ENCODE assay signal across 20 mouse cellular contexts in the genomic region with DNA sequence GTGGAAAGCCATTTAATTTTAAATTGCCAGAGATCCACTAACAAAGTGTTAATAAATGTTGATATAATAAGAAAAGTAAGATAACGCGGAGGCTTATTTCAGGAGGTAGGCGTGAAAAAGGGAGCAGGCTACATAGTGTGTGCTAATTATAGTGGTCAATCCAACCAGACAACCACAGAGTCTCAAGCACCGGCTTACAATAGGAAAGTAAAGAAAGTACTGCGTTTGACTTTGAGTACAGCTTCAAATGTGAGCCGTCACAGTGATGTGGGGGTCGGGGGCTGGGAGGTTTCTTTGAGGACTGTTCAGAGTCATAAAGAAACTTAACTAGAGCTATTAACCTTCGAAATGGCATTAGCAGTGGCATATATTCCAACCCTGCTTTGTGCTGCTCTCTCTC.
DNase-seq lines count a peak whose midpoint lies in the region; ATAC-seq and TF ChIP-seq lines count a peak whose summit lies in the region.
"Had no signal": no experiment of that assay in that cellular context is flagged by ENCODE, and none has a peak within 500 bp of the region (broad histone marks: within the 10 kb centered on the region; RNA-seq: fewer than 3 reads in every experiment).

No protein-coding gene starts in this region.

- no peak overlapping the region for H3K27ac ChIP-seq in heart, embryonic 15.5 days
- no peak overlapping the region for H3K27ac ChIP-seq in midbrain, embryonic 13.5 days
- H3K27ac ChIP-seq in midbrain, postnatal 0 days (ENCODE audit: low read depth, low read length) = no peak overlapping the region
- H3K27ac ChIP-seq: embryonic facial prominence, embryonic 13.5 days; hindbrain, embryonic 15.5 days; intestine, embryonic 15.5 days; liver, embryonic 12.5 days had no signal

- no peak for ATAC-seq in heart, embryonic 15.5 days (replicated peaks; ENCODE audit: insufficient number of reproducible peaks, insufficient read depth, low FRiP score, low read depth)
- peak; percentile 65; the same call in 1 of the 2 replicates for ATAC-seq in midbrain, embryonic 13.5 days
- ATAC-seq in midbrain, postnatal 0 days (ENCODE audit: low FRiP score) = no peak
- ATAC-seq: intestine, embryonic 15.5 days; liver, embryonic 12.5 days had no signal

- no peaks in the 10 kb centered on the region for H3K36me3 ChIP-seq in heart, embryonic 15.5 days
- H3K36me3 ChIP-seq in midbrain, embryonic 13.5 days = no peaks in the 10 kb centered on the region
- H3K36me3 ChIP-seq in midbrain, postnatal 0 days (ENCODE audit: insufficient read depth, low read length) = no peaks in the 10 kb centered on the region
- H3K36me3 ChIP-seq: embryonic facial prominence, embryonic 13.5 days; hindbrain, embryonic 15.5 days; intestine, embryonic 15.5 days; liver, embryonic 12.5 days had no signal

- no peak for TF ChIP-seq CTCF in midbrain, postnatal 0 days (IDR thresholded peaks at IDR 0.05)

- intact Hi-C loops in gastrocnemius, postnatal 36 days (cut with DNase I) = no loop called here

- DNase-seq in heart, adult 11 months = no peak
- no peak for DNase-seq in midbrain, postnatal 0 days (ENCODE audit: low spot score)
- peak; percentile 1 for DNase-seq in forelimb bud, embryonic 11.5 days (ENCODE audit: low read depth, low spot score)
- no peak for DNase-seq in gastrocnemius, postnatal 36 days
- DNase-seq in adrenal gland, postnatal 36 days = no peak
- DNase-seq: B cell, adult 2 months; cerebellum, adult 9-11 months; heart, postnatal 14 days; kidney, adult 9 months; kidney, postnatal 25 days; lung, adult 2 months; thymus, postnatal 4 days had no signal

- no peak overlapping the region for H3K9ac ChIP-seq in heart, embryonic 15.5 days
- H3K9ac ChIP-seq in midbrain, embryonic 13.5 days (replicated peaks) = no peak overlapping the region
- H3K9ac ChIP-seq in midbrain, postnatal 0 days (replicated peaks; ENCODE audit: low read length, poor library complexity, severe bottlenecking) = no peak overlapping the region
- H3K9ac ChIP-seq: embryonic facial prominence, embryonic 13.5 days; hindbrain, embryonic 15.5 days; intestine, embryonic 15.5 days; liver, embryonic 12.5 days had no signal

- 48% methylated on average over 8 of the region's 8 CpGs for WGBS in heart, embryonic 15.5 days
- 38% methylated on average over 8 of the region's 8 CpGs for WGBS in midbrain, embryonic 13.5 days
- 24% methylated on average over 8 of the region's 8 CpGs for WGBS in midbrain, postnatal 0 days

- H3K27me3 ChIP-seq in heart, embryonic 15.5 days = no peaks in the 10 kb centered on the region
- no peaks in the 10 kb centered on the region for H3K27me3 ChIP-seq in midbrain, embryonic 13.5 days
- no peaks in the 10 kb centered on the region for H3K27me3 ChIP-seq in midbrain, postnatal 0 days (ENCODE audit: insufficient read depth, low read length)
- H3K27me3 ChIP-seq: embryonic facial prominence, embryonic 13.5 days; hindbrain, embryonic 15.5 days; intestine, embryonic 15.5 days; liver, embryonic 12.5 days; megakaryocyte, embryonic 14.5 days had no signal

- H3K4me2 ChIP-seq in heart, embryonic 15.5 days = peak overlapping the region; percentile 38
- H3K4me2 ChIP-seq in midbrain, embryonic 13.5 days (replicated peaks) = no peak overlapping the region
- H3K4me2 ChIP-seq in midbrain, postnatal 0 days (ENCODE audit: low read depth, low read length, poor library complexity, severe bottlenecking) = no peak overlapping the region
- H3K4me2 ChIP-seq: embryonic facial prominence, embryonic 13.5 days; hindbrain, embryonic 15.5 days; intestine, embryonic 15.5 days; liver, embryonic 12.5 days had no signal

- H3K4me1 ChIP-seq in heart, embryonic 15.5 days (replicated peaks) = no peaks in the 10 kb centered on the region
- H3K4me1 ChIP-seq in midbrain, embryonic 13.5 days (replicated peaks) = peaks cover 7% of the 10 kb centered on the region; the same call in 1 of the 2 replicates
- H3K4me1 ChIP-seq in midbrain, postnatal 0 days (ENCODE audit: insufficient read depth, low read length) = no peaks in the 10 kb centered on the region
- H3K4me1 ChIP-seq: embryonic facial prominence, embryonic 13.5 days; hindbrain, embryonic 15.5 days; intestine, embryonic 15.5 days; liver, embryonic 12.5 days; megakaryocyte, embryonic 14.5 days had no signal

- no peaks in the 10 kb centered on the region for H3K9me3 ChIP-seq in heart, embryonic 15.5 days (replicated peaks)
- no peaks in the 10 kb centered on the region for H3K9me3 ChIP-seq in midbrain, embryonic 13.5 days
- H3K9me3 ChIP-seq in midbrain, postnatal 0 days (ENCODE audit: low read length) = no peaks in the 10 kb centered on the region
- H3K9me3 ChIP-seq: embryonic facial prominence, embryonic 13.5 days; hindbrain, embryonic 15.5 days; intestine, embryonic 15.5 days; liver, embryonic 12.5 days; megakaryocyte, embryonic 14.5 days had no signal

- H3K4me3 ChIP-seq in heart, embryonic 15.5 days = no peak overlapping the region
- H3K4me3 ChIP-seq in midbrain, embryonic 13.5 days (replicated peaks) = no peak overlapping the region
- no peak overlapping the region for H3K4me3 ChIP-seq in midbrain, postnatal 0 days (ENCODE audit: low read depth, low read length)
- H3K4me3 ChIP-seq: embryonic facial prominence, embryonic 13.5 days; hindbrain, embryonic 15.5 days; intestine, embryonic 15.5 days; liver, embryonic 12.5 days; megakaryocyte, embryonic 14.5 days; myocyte had no signal
